Mouse (Mus musculus) kidney, adult 9 months (tissue): ENCODE results near the gene Hs3st3a1.

Experiments used
- DNase-seq: peaks from one replicate; pipeline ENCODE4 v3.0.0; 2022

Hs3st3a1 gene

GRCm38 (mm10) chr11:64560471-64560870, 125.3 kb downstream of the Hs3st3a1 start:
- no peak for DNase-seq

- DNase-seq = no peak
These were observed 127.6 kb downstream of the Hs3st3a1 start for GRCm38 (mm10) chr11:64562771-64563170.
